Mouse (Mus musculus) limb, embryonic 12.5 days (tissue): Measurements from ENCODE around the gene Dpf2. TPM values are rescaled to one million over a fixed set of nuclear protein-coding genes. Genes with fewer than 3 reads are reported as not detected.

Source experiments
- ATAC-seq: fragments of 200-750 bp; cut with Nextera tagmentation; 2 replicates; pipeline ENCODE4 v1.8.0; 2017; ENCODE audit warnings: low read depth, moderate TSS enrichment; ENCODE audit not compliant: insufficient number of reproducible peaks, insufficient read depth, low FRiP score, low TSS enrichment
- H3K27ac ChIP-seq: fragments of 300-500 bp; sonication (generic); 2 replicates; pipeline ENCODE4 v1.5.1; 2016; ENCODE audit warnings: mild to moderate bottlenecking, moderate library complexity
- H3K27me3 ChIP-seq: fragments of 300-500 bp; sonication (generic); 2 replicates; pipeline ENCODE4 v1.6.1; 2016; ENCODE audit warnings: mild to moderate bottlenecking, moderate library complexity
- H3K36me3 ChIP-seq: fragments of 300-500 bp; sonication (generic); 2 replicates; pipeline ENCODE4 v1.6.1; 2016; ENCODE audit warnings: mild to moderate bottlenecking, moderate library complexity
- H3K4me1 ChIP-seq: fragments of 300-500 bp; sonication (generic); replicated peaks from 2 replicates; pipeline ENCODE4 v1.6.1; 2016
- H3K4me2 ChIP-seq: fragments of 300-500 bp; sonication (generic); 2 replicates; pipeline ENCODE4 v1.6.1; 2016; ENCODE audit warnings: mild to moderate bottlenecking, moderate library complexity
- H3K4me3 ChIP-seq: fragments of 300-500 bp; sonication (generic); replicated peaks from 2 replicates; pipeline ENCODE4 v1.5.1; 2016; ENCODE audit warnings: mild to moderate bottlenecking
- H3K9ac ChIP-seq: fragments of 300-500 bp; sonication (generic); replicated peaks from 2 replicates; pipeline ENCODE4 v1.6.1; 2016; ENCODE audit warnings: mild to moderate bottlenecking, moderate library complexity
- H3K9me3 ChIP-seq: fragments of 300-500 bp; sonication (generic); 2 replicates; pipeline ENCODE4 v1.6.1; 2016; ENCODE audit warnings: mild to moderate bottlenecking, moderate library complexity
- WGBS: fragments of 180-500 bp; shearing (Covaris S2); methylation state at CpG from one replicate; pipeline ENCODE4 v1.1.7; 2016; 5-methylcytosine and 5-hydroxymethylcytosine counted together
- polyA plus RNA-seq: library from polyadenylated mRNA; unstranded; fragments of >200 nt; fragmentation: Nextera tagmentation; extraction: Ambion mirVana; gene quantifications from 2 replicates; pipeline ENCODE4 v1.2.1, GENCODE M21; 2016

Dpf2 gene
- polyA plus RNA-seq, 1 experiment from 2014 or later = 192 TPM

GRCm38 (mm10) chr19:5862335-5863085 is 50.3 kb downstream of the Dpf2 start:
- H3K27ac ChIP-seq = no peak overlapping the region
- WGBS = 96% methylated on average over 14 of the region's 14 CpGs
- no peak overlapping the region for H3K4me2 ChIP-seq
- H3K9me3 ChIP-seq = 0 out of 2 replicates have a peak, but pooled peaks cover 8% of the 10 kb centered on the region
- no peaks in the 10 kb centered on the region for H3K4me1 ChIP-seq
- H3K9ac ChIP-seq = no peak overlapping the region
- H3K4me3 ChIP-seq = no peak overlapping the region
- H3K27me3 ChIP-seq = no peaks in the 10 kb centered on the region
- no peak for ATAC-seq
- H3K36me3 ChIP-seq = peaks cover 100% of the 10 kb centered on the region

GRCm38 (mm10) chr19:5856604-5857003 is 56.2 kb downstream of the Dpf2 start:
- Histone ChIP-seq H3K9me3 (peaks cover 3% of the 10 kb centered on the region; the same call in 1 of the 2 replicates), H3K36me3 (peaks cover 96% of the 10 kb centered on the region), H3K27me3 (no peaks in the 10 kb centered on the region), H3K4me1 (no peaks in the 10 kb centered on the region), H3K9ac (no peak overlapping the region), H3K27ac (no peak overlapping the region), H3K4me2 (no peak overlapping the region), H3K4me3 (no peak overlapping the region)
- no peak for ATAC-seq
- 86% methylated on average over 9 of the region's 9 CpGs for WGBS

DNA sequence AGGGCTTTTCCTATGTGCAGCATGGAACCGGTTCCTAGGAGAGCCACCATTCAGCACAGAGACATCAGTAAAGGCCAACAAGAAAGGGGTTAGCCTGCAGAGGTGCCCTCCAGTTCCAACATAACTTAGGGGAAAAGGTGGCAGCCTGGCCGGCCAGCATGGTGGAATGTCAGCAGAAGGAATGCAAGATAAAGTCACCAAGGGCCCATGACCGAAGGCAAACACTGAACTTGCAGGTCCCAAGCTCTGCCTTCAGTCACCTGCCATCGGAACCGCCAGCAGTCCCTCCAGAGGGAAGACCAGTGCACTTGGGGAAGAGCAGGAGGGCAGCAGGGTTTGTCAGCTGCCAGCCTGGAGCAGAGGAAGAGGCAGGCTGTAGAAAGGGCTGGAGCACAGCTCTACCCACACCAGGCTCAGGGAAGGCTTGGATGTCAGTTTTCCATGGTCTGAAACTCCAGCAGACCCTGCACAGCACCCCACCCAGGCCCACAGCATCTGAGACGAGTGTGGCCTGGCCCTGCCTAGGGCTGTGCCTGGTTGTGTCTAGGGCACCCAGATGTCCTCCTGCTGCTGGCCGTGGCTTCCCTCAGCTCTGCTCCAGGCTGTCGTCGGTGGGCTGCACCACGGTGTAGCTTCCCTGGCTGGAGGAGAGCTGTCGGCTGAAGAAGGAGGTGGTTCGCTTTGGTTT is 60.6 kb downstream of the Dpf2 start:
- Histone ChIP-seq H3K4me2 (no peak overlapping the region), H3K4me1 (peaks cover 29% of the 10 kb centered on the region), H3K9me3 (peaks cover 3% of the 10 kb centered on the region; the same call in 1 of the 2 replicates), H3K36me3 (peaks cover 60% of the 10 kb centered on the region), H3K27ac (peak overlapping the region; percentile 4; the same call in 1 of the 2 replicates), H3K9ac (no peak overlapping the region), H3K4me3 (no peak overlapping the region), H3K27me3 (no peaks in the 10 kb centered on the region)
- WGBS = 90% methylated on average over 12 of the region's 12 CpGs
- no peak for ATAC-seq

DNA sequence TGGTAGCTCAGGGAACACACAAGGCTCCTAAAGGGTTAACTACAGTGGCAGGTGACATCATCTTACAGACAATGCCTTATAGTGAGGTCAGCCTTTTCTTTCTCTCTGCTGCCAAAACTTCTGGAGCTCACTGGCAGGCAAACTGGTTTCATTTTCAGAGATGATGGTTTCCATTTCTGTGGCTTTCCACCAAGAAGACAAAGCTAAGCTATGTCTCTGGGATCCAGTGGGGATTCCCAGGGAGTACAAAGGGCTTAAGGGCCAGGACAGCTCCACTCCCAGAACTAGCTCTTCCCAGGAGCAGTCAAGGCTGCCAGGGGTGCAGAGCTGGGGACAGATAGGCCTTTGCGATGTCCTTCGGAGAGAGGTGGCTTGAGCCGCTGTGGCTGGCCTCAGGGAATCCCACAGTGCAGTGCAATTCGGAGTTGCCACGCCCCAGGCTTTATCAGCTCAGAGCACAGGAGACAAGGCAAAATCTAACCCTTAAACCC is 61.3 kb downstream of the Dpf2 start:
- Histone ChIP-seq H3K4me1 (peaks cover 36% of the 10 kb centered on the region), H3K4me2 (no peak overlapping the region), H3K9me3 (peaks cover 3% of the 10 kb centered on the region; the same call in 1 of the 2 replicates), H3K9ac (no peak overlapping the region), H3K27me3 (no peaks in the 10 kb centered on the region), H3K27ac (0 out of 2 replicates have a peak overlapping the region, but pooled peaks have one; percentile 4), H3K36me3 (peaks cover 53% of the 10 kb centered on the region), H3K4me3 (no peak overlapping the region)
- ATAC-seq = no peak
- 75% methylated on average over 5 of the region's 5 CpGs for WGBS

- 84% methylated on average over 3 of the region's 3 CpGs for WGBS
- Histone ChIP-seq H3K27me3 (no peaks in the 10 kb centered on the region), H3K9me3 (peaks cover 3% of the 10 kb centered on the region; the same call in 1 of the 2 replicates), H3K4me1 (peaks cover 43% of the 10 kb centered on the region), H3K4me3 (no peak overlapping the region), H3K4me2 (no peak overlapping the region), H3K27ac (no peak overlapping the region), H3K36me3 (peaks cover 47% of the 10 kb centered on the region), H3K9ac (no peak overlapping the region)
- no peak for ATAC-seq
These were observed 62.0 kb downstream of the Dpf2 start for GRCm38 (mm10) chr19:5850860-5851259.

DNA sequence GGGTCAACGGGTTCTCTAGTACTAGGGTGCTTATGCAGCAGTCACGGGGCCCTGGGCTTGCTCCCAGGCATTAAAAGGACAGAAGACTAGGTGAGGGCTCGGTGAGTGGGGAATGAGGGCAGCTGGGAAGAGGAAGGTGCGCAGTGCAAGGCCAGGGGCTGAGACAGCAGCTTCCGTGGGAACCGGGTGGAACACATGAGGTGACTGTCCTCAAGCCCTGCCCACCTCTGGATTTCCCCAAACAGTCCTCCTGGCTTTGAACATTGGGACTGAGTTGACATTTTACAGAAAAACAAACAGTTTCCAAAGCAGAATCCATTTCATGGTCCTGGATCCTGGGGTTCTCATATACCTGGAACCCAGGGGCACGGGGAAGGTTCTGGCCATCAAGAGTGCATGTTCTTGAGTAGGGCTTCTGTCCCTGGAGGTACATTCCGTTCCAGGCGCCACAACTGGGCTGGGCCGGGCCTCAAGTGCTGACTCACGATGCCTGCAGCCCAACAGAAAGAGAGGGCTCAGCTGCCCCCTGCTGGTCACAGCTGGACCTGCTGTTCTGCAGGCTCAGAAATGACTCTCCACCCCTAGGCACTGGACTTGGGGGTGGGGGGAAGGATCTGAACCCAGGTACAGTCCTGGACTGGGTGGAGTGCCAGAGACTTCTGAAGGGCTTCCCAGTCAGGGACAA is 62.8 kb downstream of the Dpf2 start:
- Histone ChIP-seq H3K27ac (peak overlapping the region; percentile 14; the same call in 1 of the 2 replicates), H3K4me2 (peak overlapping the region; percentile 21; the same call in 1 of the 2 replicates), H3K27me3 (no peaks in the 10 kb centered on the region), H3K36me3 (peaks cover 38% of the 10 kb centered on the region), H3K4me3 (0 out of 2 replicates have a peak overlapping the region, but pooled peaks have one; percentile 0), H3K4me1 (peaks cover 49% of the 10 kb centered on the region), H3K9ac (no peak overlapping the region; the same call in 1 of the 2 replicates), H3K9me3 (peaks cover 3% of the 10 kb centered on the region; the same call in 1 of the 2 replicates)
- 33% methylated on average over 11 of the region's 11 CpGs for WGBS
- ATAC-seq = no peak

DNA sequence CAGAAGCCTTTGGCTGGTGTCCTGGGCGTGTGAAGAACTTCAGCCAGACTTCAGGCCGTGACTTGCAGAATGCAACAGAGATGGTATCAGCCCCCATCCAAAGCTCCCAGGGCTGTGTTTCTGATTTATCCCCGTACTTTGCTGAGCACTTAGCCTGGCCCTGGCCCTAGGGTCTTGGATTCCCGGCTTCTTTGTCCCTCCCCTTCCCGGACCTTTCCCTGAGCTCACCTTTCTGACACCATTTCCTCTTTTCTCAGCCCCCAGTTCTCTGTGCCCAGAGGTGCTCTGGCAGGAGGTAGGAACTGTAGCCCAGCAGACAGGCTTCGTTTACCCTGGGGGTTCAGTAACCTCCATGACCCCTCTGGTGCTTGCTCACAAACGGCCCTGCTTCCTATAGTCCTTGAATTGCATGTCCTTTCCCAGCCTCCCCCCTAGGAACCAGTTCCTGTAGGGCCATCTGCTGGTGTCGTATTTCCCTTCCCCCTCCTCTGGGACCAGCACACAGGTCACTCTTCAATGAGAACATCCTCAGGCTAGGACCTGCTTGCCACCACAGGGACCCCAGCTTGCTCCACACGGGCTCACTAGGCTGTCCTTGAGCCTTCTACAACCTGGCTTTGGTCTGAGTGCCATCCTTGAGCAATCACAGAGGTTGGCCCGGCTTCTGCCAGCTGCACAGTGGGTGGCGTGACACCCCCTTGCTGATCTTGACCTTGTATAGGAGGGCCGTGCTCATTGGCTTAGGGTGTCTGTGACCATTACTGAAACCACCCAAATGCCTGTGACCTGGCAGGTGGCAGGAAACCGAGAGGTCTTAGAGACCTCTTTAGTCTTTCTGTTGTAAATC is 63.8 kb downstream of the Dpf2 start:
- no peak for ATAC-seq
- Histone ChIP-seq H3K4me3 (0 out of 2 replicates have a peak overlapping the region, but pooled peaks have one; percentile 2), H3K4me2 (peak overlapping the region; percentile 33), H3K27me3 (no peaks in the 10 kb centered on the region), H3K27ac (peak overlapping the region; percentile 98), H3K9ac (peak overlapping the region; percentile 58; the same call in 1 of the 2 replicates), H3K4me1 (peaks cover 59% of the 10 kb centered on the region), H3K9me3 (no peaks in the 10 kb centered on the region), H3K36me3 (peaks cover 30% of the 10 kb centered on the region)
- 26% methylated on average over 13 of the region's 13 CpGs for WGBS

GRCm38 (mm10) chr19:5848032-5848825 is 64.6 kb downstream of the Dpf2 start:
- Histone ChIP-seq H3K4me1 (peaks cover 67% of the 10 kb centered on the region), H3K4me3 (0 out of 2 replicates have a peak overlapping the region, but pooled peaks have one; percentile 2), H3K27me3 (no peaks in the 10 kb centered on the region), H3K36me3 (peaks cover 24% of the 10 kb centered on the region), H3K4me2 (peak overlapping the region; percentile 33), H3K9ac (peak overlapping the region; percentile 58), H3K27ac (peak overlapping the region; percentile 98), H3K9me3 (no peaks in the 10 kb centered on the region)
- WGBS = 50% methylated on average over 14 of the region's 14 CpGs
- ATAC-seq = no peak

DNA sequence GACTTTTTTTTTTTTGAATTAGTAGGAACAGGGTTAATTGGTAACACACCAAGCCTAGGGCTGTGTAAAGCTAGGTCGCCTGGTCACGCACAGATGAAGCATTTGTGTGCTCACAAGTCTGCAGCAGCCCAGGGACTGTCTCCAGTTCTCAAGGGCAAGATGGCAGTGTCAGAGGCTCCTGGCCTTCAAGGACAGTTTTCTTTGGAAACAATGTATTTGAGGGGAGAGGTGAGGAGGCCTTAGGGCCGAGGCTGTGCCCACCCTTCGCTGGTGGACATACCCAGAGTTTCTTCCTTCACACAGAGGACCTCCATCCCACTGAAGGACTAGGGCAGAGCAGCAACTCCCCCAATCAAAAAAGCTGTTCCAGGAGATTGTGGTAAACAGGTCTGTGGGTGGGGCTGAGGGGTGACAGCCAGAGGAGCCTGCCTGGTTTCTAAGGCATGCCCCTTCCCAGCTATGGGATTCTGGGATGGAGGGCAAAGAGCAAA is 65.5 kb downstream of the Dpf2 start:
- no peak for ATAC-seq
- H3K36me3 ChIP-seq = peaks cover 16% of the 10 kb centered on the region
- no peaks in the 10 kb centered on the region for H3K9me3 ChIP-seq
- H3K9ac ChIP-seq = peak overlapping the region; percentile 58; the same call in 1 of the 2 replicates
- peaks cover 75% of the 10 kb centered on the region for H3K4me1 ChIP-seq
- 28% methylated on average over 4 of the region's 4 CpGs for WGBS
- no peaks in the 10 kb centered on the region for H3K27me3 ChIP-seq
- H3K27ac ChIP-seq = peak overlapping the region; percentile 98
- H3K4me3 ChIP-seq = 0 out of 2 replicates have a peak overlapping the region, but pooled peaks have one; percentile 39
- peak overlapping the region; percentile 69 for H3K4me2 ChIP-seq
